Mouse (Mus musculus): ENCODE results near the gene Alg5.
"Not testable (repeated sequence)": the region's sequence is repeated elsewhere in the genome, so short reads cannot be mapped to it uniquely, and the experiment has no call there.

The Alg5 gene

DNA sequence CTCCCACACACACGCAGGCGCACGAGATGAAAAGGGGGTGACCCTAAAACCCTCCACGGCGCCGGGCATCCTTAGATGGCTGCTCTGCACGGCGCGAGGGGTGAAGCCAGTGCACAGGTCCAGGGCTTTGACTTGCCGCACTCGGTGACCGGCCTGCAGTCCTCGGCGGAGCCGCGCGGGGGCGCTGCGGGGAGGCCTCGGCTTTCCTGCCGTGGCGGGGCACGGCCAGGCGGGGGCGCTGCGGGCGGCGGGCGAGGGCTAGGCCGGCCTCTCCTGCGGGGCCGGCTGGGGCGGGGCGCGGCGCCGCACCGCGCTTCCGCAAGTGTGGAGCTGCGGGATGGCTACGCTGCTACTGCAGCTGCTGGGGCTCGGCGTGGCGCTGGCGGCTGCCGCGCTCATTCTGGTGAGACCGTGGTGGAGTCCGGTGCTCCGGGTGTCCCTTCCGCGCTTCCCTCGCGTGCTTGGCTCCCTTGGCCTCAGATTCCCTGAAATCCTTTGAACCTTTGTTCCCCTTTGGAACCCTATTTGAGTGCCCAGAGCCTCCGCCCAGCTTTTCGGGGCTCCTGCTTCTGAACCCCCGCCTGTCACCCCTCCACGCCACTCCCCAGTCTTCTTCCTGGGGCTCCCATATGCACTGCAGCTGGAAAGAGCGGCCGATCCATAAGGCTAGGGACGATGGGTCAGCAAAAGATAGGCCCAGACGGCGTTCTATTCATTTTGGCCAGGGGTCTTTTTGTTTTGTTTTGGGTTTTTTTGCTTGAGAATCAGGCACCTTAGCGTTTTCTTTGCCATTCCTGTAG is at the start of gene Alg5, which contains the start of gene Exosc8:
Gene Alg5 (plus strand): TSS at position 293 of the 800 bp plus-strand sequence.
Gene Exosc8 (minus strand): TSS at position 147 of the 800 bp plus-strand sequence.
- peak; percentile 96 for DNase-seq

- no peak for DNase-seq
Observed at GRCm38 (mm10) chr3:54687245-54687644, 48.1 kb upstream of the Alg5 start.

GRCm38 (mm10) chr3:54689091-54689490 is 46.2 kb upstream of the Alg5 start:
- DNase-seq = no peak

DNA sequence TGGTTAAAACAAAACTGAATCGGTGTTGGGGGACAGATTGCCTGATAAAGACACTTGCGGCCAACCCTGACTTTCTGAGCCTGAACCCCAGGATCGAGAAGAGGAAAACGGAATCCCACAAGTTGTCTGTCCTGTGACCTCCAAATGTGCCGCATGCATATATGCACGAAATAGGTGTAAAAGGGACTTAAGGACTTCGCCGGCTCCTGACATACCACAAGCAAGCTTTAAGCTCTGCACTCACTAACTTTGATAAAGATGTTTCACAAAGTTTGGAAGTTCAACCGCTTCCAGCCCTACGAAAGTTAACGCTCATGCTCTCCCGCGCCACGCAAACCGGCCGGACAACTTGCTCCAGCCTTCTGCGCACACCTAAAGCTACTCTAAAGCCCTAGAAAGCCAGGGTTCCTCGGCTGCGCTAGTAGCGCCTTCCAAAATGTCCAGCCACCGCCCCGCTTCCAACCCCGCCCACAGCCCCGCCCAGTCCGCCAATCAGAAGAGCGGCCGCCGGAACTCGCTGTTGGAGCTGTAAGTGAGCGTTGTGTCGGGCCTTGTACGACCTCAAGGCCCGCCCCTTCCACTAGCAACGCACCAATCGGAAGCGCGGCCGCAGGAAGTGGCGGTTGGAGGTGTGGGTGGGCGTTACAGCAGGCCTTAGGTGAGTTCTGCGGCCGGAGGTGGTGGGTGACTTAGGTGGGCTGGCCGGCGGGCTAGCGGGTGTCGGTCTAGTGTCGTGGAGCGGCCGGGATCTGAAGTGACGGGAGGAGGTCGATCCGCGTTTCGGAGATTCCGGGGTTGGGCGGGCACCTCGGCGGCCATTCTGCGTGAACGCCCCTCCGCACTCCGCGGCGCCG is 42.9 kb upstream of the Alg5 start, which contains the start of gene Supt20:
Gene Supt20 (plus strand): TSS at position 606 of the 854 bp plus-strand sequence.
- peak; percentile 89 for DNase-seq

- no peak for DNase-seq
Observed at GRCm38 (mm10) chr3:54693056-54693415, 42.3 kb upstream of the Alg5 start.

DNA sequence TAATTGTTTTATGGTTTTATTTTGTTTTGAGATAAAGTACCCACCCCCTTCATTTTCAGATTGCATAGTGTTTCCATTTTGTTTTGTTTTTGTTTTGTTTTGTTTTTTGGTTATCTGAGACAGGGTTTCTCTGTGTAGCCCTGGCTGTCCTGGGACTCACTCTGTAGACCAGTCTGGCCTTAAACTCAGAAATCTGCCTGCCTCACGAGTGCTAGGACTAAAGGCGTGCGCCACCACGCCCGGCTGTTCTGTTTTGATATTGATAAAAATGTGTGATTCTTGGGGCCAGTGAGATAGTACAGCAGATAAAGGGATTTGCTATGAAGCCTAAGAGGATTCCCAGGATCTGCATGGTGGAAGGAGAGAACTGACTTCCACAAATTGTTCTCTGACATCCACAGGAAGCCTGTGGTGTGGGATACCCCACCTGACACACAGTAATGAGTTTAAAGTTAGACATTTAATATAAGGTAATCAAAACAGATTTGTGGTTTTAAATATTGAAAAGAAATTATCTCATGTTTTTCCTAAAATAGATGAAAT is 35.5 kb upstream of the Alg5 start:
- DNase-seq = no peak

DNA sequence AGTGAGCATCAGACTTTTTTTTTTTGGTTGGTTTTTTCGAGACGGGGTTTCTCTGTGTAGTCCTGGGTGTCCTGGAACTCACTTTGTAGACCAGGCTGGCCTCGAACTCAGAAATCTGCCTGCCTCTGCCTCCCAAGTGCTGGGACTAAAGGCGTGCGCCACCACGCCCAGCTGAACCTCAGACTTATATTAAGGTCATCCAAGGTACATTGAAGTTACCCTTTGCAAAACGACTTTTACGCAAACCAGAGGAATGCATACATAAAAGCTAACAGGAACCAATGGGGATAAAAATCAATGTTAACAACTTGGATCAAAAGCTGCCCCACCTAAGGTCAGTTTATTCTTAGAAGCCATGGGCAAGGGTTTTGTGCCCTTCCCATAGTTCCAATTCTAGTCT is 31.2 kb upstream of the Alg5 start:
- DNase-seq = not testable (repeated sequence)

- no peak for DNase-seq
Observed at GRCm38 (mm10) chr3:54708972-54709371, 26.4 kb upstream of the Alg5 start.

- no peak for DNase-seq
Observed at GRCm38 (mm10) chr3:54714253-54714652, 21.1 kb upstream of the Alg5 start, which contains the start of gene Gm21958. Gene Gm21958, minus strand, starts transcription at chr3:54714353.

GRCm38 (mm10) chr3:54715461-54715860 is 19.9 kb upstream of the Alg5 start:
- no peak for DNase-seq

GRCm38 (mm10) chr3:54717348-54717747 is 18.0 kb upstream of the Alg5 start:
- DNase-seq = no peak

GRCm38 (mm10) chr3:54718947-54719346 is 16.4 kb upstream of the Alg5 start:
- DNase-seq = no peak

DNA sequence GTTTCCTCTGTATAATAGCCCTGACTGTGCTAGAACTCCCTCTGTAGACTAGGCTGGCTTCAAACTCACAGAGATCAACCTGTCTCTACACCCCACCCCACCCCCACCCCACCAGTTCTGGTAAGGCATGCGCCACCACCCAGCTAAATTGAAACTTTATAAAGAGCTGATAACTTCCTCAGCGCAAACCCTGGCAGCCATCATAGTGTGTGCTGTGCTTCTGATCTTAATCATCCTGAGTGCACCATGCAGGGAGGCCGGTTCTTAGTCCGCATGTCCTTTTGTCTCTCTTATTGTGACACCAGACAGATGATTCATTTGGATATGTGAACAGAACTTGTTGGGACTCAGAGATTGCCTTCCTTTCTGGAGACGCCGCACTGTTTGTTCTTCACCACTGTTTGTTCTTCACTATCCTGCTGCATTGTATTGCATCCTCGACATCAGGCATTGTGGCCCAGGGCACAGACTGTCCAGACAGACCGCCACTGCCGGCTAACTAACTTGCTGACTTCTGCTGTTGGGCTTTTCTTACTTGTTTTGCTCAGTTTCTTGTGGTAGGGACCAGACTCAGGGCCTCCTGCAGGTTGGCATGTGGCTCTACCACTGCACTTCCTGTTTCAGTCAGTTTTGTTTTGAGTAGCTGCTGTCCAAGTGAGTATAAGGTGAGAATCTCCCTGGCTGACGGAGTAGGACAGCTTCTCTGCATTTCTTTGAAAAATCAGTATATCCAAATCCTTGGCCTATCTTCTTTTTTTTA is 11.4 kb upstream of the Alg5 start:
- no peak for DNase-seq

- no peak for DNase-seq
Observed at GRCm38 (mm10) chr3:54725344-54725743, 10.0 kb upstream of the Alg5 start.

GRCm38 (mm10) chr3:54727588-54727987 is 7.8 kb upstream of the Alg5 start:
- DNase-seq = no peak

- no peak for DNase-seq
Observed at GRCm38 (mm10) chr3:54728100-54728499, 7.2 kb upstream of the Alg5 start.

DNA sequence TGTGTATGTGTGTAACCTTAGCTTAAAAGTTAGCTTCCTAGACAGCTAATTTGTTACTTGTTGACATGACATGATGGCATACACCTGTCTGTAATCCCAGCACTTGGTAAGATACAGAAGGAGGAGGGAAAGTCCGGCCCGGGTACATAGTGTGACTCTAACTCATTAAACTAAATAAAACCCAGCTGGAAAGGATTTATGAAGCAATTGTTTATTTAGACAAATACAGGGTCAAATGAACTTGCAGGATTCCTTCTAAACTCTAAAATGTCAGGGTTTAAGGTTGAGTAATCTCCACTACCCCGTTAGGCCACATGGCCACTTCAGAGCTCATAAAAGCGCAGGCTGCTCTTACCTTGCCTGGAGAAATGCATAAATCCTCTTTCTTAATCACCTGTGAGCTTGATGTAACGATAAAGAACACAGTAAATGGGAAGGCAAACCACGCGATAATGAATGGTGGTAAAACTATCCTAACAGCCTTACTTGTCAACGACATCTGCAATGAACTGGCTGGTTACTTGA is 3.7 kb upstream of the Alg5 start:
- DNase-seq = no peak

GRCm38 (mm10) chr3:54732371-54732770 is 3.0 kb upstream of the Alg5 start:
- DNase-seq = no peak

DNA sequence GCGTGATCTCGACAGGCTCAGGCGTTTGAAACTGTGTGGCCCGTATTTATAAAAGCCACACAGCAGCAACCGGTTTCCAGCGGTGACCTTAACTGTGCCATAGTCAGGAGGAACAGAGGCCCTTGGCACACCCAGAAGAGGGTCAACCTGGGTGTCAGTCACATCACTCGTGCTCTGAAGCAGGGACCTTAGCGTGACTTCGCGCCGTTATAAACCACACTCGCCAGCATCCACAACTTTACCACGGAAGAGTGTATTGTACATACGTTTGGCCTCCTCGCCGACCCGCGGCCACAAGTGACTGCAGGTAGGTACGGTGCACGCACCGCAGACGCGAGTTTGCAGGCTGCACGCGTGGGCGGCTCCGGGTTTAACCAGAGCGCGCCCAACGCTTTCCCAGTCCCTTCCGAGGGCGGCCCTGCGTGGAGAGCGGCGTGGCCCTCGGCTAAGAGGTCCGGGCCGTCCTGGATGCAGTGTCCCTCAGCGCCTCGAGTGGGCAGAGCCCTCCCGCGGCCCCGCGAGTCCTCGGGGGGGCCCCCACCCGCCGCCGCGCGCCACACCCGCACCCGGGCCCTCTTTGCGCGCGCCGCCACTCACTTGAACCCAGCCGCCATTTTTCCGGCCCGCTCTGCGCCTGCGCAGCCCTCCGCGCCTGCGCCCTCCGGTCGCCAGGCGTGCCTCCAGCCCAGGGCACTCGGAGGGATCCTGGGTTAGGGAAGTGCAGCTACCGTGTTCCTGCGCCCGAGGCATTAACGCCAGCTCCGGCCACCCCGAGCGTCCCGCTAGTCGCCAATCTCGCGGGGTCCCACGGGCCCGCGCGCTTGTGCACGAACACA is 710 bp upstream of the Alg5 start:
- DNase-seq = peak; percentile 94

- peak; percentile 20 for DNase-seq
Observed at GRCm38 (mm10) chr3:54736101-54736927, 975 bp downstream of the Alg5 start.

GRCm38 (mm10) chr3:54737317-54737716 is 2.0 kb downstream of the Alg5 start:
- no peak for DNase-seq

Measured in right cerebral cortex, postnatal 4 days (tissue).